Mouse (Mus musculus): ENCODE measurements around the gene Oasl2. TPM values are rescaled to one million over a fixed set of nuclear protein-coding genes. Genes with fewer than 3 reads are reported as not detected.

Oasl2 gene
- total and polyA plus RNA-seq, 3 experiments: 5.8 to 11.7 (median 7.3) TPM

DNA sequence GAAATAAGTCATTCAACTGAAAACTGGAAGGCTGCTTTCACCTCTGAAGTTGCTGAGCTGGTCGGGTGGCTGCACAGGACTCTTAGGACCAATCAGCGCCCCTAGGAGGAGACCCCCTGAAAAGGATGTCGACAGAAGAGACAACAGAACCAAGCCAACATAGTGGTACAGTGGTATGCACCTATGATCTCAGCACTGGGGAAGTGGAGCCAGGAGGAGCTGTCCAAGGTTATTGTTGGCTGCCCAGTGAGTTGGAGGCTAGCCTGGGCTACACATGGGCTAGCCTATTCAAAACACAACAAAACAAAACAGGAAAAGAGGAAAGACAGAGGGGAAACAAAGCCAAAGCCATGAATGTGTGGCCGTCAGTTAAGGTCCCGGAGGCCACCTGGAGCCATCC is 61.3 kb downstream of the Oasl2 start:
- H3K79me2 ChIP-seq (replicated peaks; ENCODE audit: control insufficient read depth, insufficient read depth, low read length): no peaks in the 10 kb centered on the region
- H3K36me3 ChIP-seq (ENCODE audit: control insufficient read depth, insufficient read depth, low read length): no peaks in the 10 kb centered on the region
- DNase-seq: no peak
- TF ChIP-seq CTCF (IDR thresholded peaks at IDR 0.05) (no peak), POLR2A (IDR thresholded peaks at IDR 0.05; ENCODE audit: insufficient read depth, low read depth, low read length) (no peak), EP300 (IDR thresholded peaks at IDR 0.05; ENCODE audit: insufficient read depth, low read depth, low read length) (no peak)
- intact Hi-C loops (cut with DNase I): no loop called here
- H3K4me3 ChIP-seq: no peak overlapping the region
- WGBS: 86% methylated on average over 5 of the region's 5 CpGs
- no peaks in the 10 kb centered on the region for H3K4me1 ChIP-seq (ENCODE audit: control insufficient read depth, insufficient read depth, low read length)
- H3K9ac ChIP-seq (ENCODE audit: low read depth, low read length): no peak overlapping the region
- no peak overlapping the region for H3K27ac ChIP-seq
- no peaks in the 10 kb centered on the region for H3K27me3 ChIP-seq (ENCODE audit: control insufficient read depth, insufficient read depth, low read length)

Small RNAs within 50 kb of the gene (microRNA-seq; reads per million reads assigned to microRNA genes)
- 6.2 to 8.1 reads per million in 2 experiments for gene Mir6240

Other genes starting within 250 kb of the Oasl2 start
- 1 to 10 TPM; 3.6 to 5.1 TPM for gene Trpv4, start 238.5 kb upstream of the Oasl2 start, total RNA-seq (2021)
- gene Trpv4, start 238.5 kb upstream of the Oasl2 start, polyA plus RNA-seq (2012; rRNA removed): 4.6 and 7.5 TPM in 2 replicates
- 10 to 100 TPM; 14.2 to 17.0 TPM for gene Gltp, start 206.0 kb upstream of the Oasl2 start, total RNA-seq (2021)
- 36.3 and 37.8 TPM in 2 replicates for gene Gltp, start 206.0 kb upstream of the Oasl2 start, polyA plus RNA-seq (2012; rRNA removed)
- 1 to 10 TPM; 3.4 to 4.0 TPM for gene Tchp, start 189.2 kb upstream of the Oasl2 start, total RNA-seq (2021)
- gene Tchp, start 189.2 kb upstream of the Oasl2 start, polyA plus RNA-seq (2012; rRNA removed): 6.1 and 8.5 TPM in 2 replicates
- gene Ankrd13a, start 122.3 kb upstream of the Oasl2 start, total RNA-seq (2021): 10 to 100 TPM; 31.4 to 32.9 TPM
- 21.3 and 32.2 TPM in 2 replicates for gene Ankrd13a, start 122.3 kb upstream of the Oasl2 start, polyA plus RNA-seq (2012; rRNA removed)
- 10 to 100 TPM; 27.6 to 28.7 TPM for gene Git2, start 121.4 kb upstream of the Oasl2 start, total RNA-seq (2021)
- gene Git2, start 121.4 kb upstream of the Oasl2 start, polyA plus RNA-seq (2012; rRNA removed): 32.6 and 35.3 TPM in 2 replicates
- gene 1500011B03Rik, start 73.5 kb upstream of the Oasl2 start, total RNA-seq (2021): 1 to 10 TPM; 3.2 to 4.9 TPM
- 4.3 and 7.4 TPM in 2 replicates for gene 1500011B03Rik, start 73.5 kb upstream of the Oasl2 start, polyA plus RNA-seq (2012; rRNA removed)
- not detected for gene 4930519G04Rik, start 43.3 kb upstream of the Oasl2 start, total RNA-seq (2021)
- not detected in 2 replicates for gene 4930519G04Rik, start 43.3 kb upstream of the Oasl2 start, polyA plus RNA-seq (2012; rRNA removed)
- not detected for gene Gm9936, start 38.3 kb upstream of the Oasl2 start, total RNA-seq (2021)
- gene Gm9936, start 38.3 kb upstream of the Oasl2 start, polyA plus RNA-seq (2012; rRNA removed): not detected in 2 replicates
- 1 to 10 TPM in 1 of 2 experiments, under 1 TPM in 1; 0.91 to 1.0 TPM for gene Oasl1, start 26.3 kb downstream of the Oasl2 start, total RNA-seq (2021)
- 1.5 and 2.0 TPM in 2 replicates for gene Oasl1, start 26.3 kb downstream of the Oasl2 start, polyA plus RNA-seq (2012; rRNA removed)
- gene 2210016L21Rik, start 45.2 kb downstream of the Oasl2 start, total RNA-seq (2021): 10 to 100 TPM; 25.3 to 31.7 TPM
- 10.2 and 12.5 TPM in 2 replicates for gene 2210016L21Rik, start 45.2 kb downstream of the Oasl2 start, polyA plus RNA-seq (2012; rRNA removed)
- not detected for gene Hnf1a, start 74.2 kb downstream of the Oasl2 start, total RNA-seq (2021)
- not detected in 2 replicates for gene Hnf1a, start 74.2 kb downstream of the Oasl2 start, polyA plus RNA-seq (2012; rRNA removed)
- gene Sppl3, start 114.2 kb downstream of the Oasl2 start, total RNA-seq (2021): 10 to 100 TPM; 32.0 to 32.2 TPM
- 40.8 and 47.9 TPM in 2 replicates for gene Sppl3, start 114.2 kb downstream of the Oasl2 start, polyA plus RNA-seq (2012; rRNA removed)
- gene Gm10401, start 201.4 kb downstream of the Oasl2 start, total RNA-seq (2021): not detected
- gene Gm10401, start 201.4 kb downstream of the Oasl2 start, polyA plus RNA-seq (2012; rRNA removed): not detected in 2 replicates
- 100 to 1,000 TPM; 199 to 228 TPM for gene Acads, start 222.4 kb downstream of the Oasl2 start, total RNA-seq (2021)
- gene Acads, start 222.4 kb downstream of the Oasl2 start, polyA plus RNA-seq (2012; rRNA removed): 256 and 333 TPM in 2 replicates
- gene Unc119b, start 238.0 kb downstream of the Oasl2 start, total RNA-seq (2021): 10 to 100 TPM; 15.8 to 22.0 TPM
- 18.4 and 27.8 TPM in 2 replicates for gene Unc119b, start 238.0 kb downstream of the Oasl2 start, polyA plus RNA-seq (2012; rRNA removed)